Mouse (Mus musculus): ENCODE measurements at regions not wholly inside any gene's neighbourhood (a gene's known extent, or its start where the extent isn't known, plus 50 kb on each side); places are given as distances from the start of the nearest gene placed in this dataset.

DNA sequence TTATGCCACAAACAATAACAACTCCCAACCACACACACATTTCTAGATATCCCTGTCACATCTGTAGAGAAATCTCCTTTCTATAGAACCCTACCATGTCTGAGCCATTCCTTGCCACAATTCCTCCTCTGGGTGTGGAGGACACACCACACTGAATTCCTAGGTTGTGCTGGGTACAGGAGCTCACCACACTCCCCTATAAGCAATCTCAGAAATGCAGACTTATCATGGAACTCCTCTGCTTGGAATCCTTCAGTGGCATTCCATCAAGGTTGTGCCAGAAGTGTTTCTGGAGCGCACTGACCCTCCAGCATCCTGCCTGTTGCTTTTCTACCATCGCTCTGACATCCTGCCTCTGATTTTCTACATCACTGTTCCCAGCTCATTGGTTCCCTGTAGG is 1052.3 kb downstream of the A830018L16Rik start:
- ATAC-seq (ENCODE audit: low FRiP score, low read depth) = no peak
- whole genome bisulfite sequencing = 94% methylated on average over 2 of the region's 2 CpGs
- Histone ChIP-seq H3K9me3 (no peaks in the 10 kb centered on the region), H3K36me3 (no peaks in the 10 kb centered on the region), H3K27me3 (no peaks in the 10 kb centered on the region), H3K9ac (replicated peaks) (no peak overlapping the region), H3K4me3 (no peak overlapping the region), H3K4me1 (no peaks in the 10 kb centered on the region), H3K4me2 (replicated peaks) (no peak overlapping the region), H3K27ac (replicated peaks) (no peak overlapping the region)

- H3K4me1 ChIP-seq = no peaks in the 10 kb centered on the region
- no peaks in the 10 kb centered on the region for H3K9me3 ChIP-seq
- H3K36me3 ChIP-seq = no peaks in the 10 kb centered on the region
- WGBS = 73% methylated on average over 5 of the region's 5 CpGs
- H3K9ac ChIP-seq (replicated peaks) = no peak overlapping the region
- H3K27me3 ChIP-seq = no peaks in the 10 kb centered on the region
- ATAC-seq (ENCODE audit: low FRiP score, low read depth) = no peak
- no peak overlapping the region for H3K4me2 ChIP-seq (replicated peaks)
- no peak overlapping the region for H3K27ac ChIP-seq (replicated peaks)
- H3K4me3 ChIP-seq = no peak overlapping the region
Measured at GRCm38 (mm10) chr1:12478983-12479763, 1065.3 kb downstream of the A830018L16Rik start.

DNA sequence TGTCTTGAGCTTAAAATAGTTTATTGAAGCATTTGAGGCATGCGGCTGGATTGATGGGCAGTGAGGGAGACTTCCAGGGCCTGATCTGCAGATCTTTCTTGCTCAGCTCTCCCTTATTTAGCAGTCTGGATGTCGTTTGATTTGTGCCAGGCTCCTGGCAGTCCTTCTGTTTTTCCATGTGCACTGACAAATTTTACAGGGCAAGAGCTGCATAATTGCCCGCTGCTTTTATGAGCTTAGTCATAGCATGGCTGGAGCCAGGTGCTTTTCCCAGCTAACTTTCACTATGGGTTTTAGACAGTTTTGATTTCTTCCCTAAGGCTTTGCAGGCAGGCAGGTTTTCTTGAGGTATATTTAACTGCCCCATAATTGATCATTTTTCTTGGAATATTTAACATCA is 1086.5 kb downstream of the A830018L16Rik start:
- Histone ChIP-seq H3K4me3 (no peak overlapping the region), H3K9me3 (no peaks in the 10 kb centered on the region), H3K27me3 (no peaks in the 10 kb centered on the region), H3K9ac (replicated peaks) (no peak overlapping the region), H3K4me1 (no peaks in the 10 kb centered on the region), H3K4me2 (replicated peaks) (no peak overlapping the region), H3K36me3 (no peaks in the 10 kb centered on the region), H3K27ac (replicated peaks) (no peak overlapping the region)
- no peak for ATAC-seq (ENCODE audit: low FRiP score, low read depth)
- 84% methylated on average over 3 of the region's 3 CpGs for WGBS

DNA sequence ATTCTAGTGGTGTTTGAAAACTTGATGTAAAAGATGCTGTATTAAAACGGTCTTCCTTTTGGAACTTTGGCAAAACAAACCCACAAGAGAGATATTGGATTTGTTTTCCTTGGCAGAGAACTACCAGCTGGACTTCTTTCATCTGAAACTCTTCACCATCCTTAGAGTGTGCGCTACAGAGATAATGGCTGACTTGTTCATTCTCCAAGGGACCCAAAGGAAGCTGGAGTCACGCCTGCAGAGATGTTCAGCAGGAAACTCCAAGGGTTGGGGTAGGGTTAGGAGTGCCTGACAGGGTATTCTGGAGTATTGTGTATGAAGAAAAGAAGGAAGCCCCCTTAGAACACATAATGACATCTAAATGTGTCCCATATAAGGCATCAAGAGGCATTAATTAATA is 1094.1 kb downstream of the A830018L16Rik start:
- Histone ChIP-seq H3K36me3 (no peaks in the 10 kb centered on the region), H3K9me3 (no peaks in the 10 kb centered on the region), H3K4me1 (no peaks in the 10 kb centered on the region), H3K27ac (replicated peaks) (no peak overlapping the region), H3K27me3 (no peaks in the 10 kb centered on the region), H3K9ac (replicated peaks) (no peak overlapping the region), H3K4me3 (no peak overlapping the region), H3K4me2 (replicated peaks) (no peak overlapping the region)
- ATAC-seq (ENCODE audit: low FRiP score, low read depth) = no peak
- WGBS = 79% methylated on average over 3 of the region's 3 CpGs

GRCm38 (mm10) chr1:12510129-12510816 is 1096.4 kb downstream of the A830018L16Rik start:
- Histone ChIP-seq H3K9me3 (no peaks in the 10 kb centered on the region), H3K27ac (replicated peaks) (no peak overlapping the region), H3K36me3 (no peaks in the 10 kb centered on the region), H3K4me2 (replicated peaks) (no peak overlapping the region), H3K9ac (replicated peaks) (no peak overlapping the region), H3K4me3 (no peak overlapping the region), H3K27me3 (no peaks in the 10 kb centered on the region), H3K4me1 (no peaks in the 10 kb centered on the region)
- ATAC-seq (ENCODE audit: low FRiP score, low read depth) = no peak
- WGBS = 81% methylated on average over 10 of the region's 10 CpGs

DNA sequence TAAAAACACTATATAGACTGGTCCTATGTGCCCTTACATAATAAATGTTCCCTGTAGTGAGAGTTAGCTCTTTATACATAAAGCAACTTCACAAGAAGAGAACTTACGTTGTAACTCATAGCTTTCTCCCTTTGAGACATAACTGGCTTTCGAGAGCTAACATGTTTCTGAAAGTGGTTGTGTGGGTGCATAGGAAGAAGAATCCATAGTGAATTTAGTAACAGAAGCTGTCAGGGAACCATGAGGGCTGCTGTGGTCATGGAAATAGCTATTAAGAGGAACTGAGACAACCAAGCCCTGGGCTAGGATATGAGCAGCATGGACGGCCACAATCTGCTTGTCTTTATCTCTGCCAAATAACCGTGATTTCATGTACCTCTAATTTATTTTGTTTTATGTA is 1105.7 kb downstream of the A830018L16Rik start:
- no peak overlapping the region for H3K4me3 ChIP-seq
- ATAC-seq (ENCODE audit: low FRiP score, low read depth) = no peak

DNA sequence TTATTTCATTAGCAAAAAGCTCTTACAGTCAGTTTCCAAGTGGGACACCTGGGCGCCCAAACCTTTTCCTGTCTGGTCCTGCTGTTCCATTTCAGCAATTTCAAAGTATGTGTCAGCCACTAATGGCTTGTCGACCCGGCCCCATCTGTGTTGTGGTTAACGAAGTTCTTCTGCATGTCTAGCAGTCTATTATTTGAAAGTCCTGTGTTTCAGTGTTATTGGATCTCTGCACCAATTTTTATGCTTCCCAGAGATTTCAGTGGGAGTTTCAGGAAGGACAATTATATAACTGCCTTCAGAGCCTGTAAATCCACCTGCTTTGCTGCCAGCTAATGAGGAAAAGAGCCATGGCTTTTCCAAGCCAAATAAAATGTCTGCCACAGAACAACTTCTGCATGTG is 1142.0 kb downstream of the A830018L16Rik start:
- WGBS = 88% methylated on average over 4 of the region's 4 CpGs
- H3K9me3 ChIP-seq = no peaks in the 10 kb centered on the region
- no peak for ATAC-seq (ENCODE audit: low FRiP score, low read depth)
- no peaks in the 10 kb centered on the region for H3K36me3 ChIP-seq
- no peak overlapping the region for H3K27ac ChIP-seq (replicated peaks)
- no peak overlapping the region for H3K9ac ChIP-seq (replicated peaks)
- no peak overlapping the region for H3K4me2 ChIP-seq (replicated peaks)
- no peaks in the 10 kb centered on the region for H3K4me1 ChIP-seq
- no peak overlapping the region for H3K4me3 ChIP-seq
- no peaks in the 10 kb centered on the region for H3K27me3 ChIP-seq

More for the DNA sequence above, 1105.7 kb downstream of the A830018L16Rik start:
- Histone ChIP-seq H3K9me3 (no peaks in the 10 kb centered on the region), H3K9ac (replicated peaks) (no peak overlapping the region), H3K36me3 (no peaks in the 10 kb centered on the region), H3K27ac (replicated peaks) (no peak overlapping the region), H3K4me2 (replicated peaks) (no peak overlapping the region), H3K27me3 (no peaks in the 10 kb centered on the region), H3K4me1 (no peaks in the 10 kb centered on the region)
- WGBS = 92% methylated on average over 4 of the region's 4 CpGs

DNA sequence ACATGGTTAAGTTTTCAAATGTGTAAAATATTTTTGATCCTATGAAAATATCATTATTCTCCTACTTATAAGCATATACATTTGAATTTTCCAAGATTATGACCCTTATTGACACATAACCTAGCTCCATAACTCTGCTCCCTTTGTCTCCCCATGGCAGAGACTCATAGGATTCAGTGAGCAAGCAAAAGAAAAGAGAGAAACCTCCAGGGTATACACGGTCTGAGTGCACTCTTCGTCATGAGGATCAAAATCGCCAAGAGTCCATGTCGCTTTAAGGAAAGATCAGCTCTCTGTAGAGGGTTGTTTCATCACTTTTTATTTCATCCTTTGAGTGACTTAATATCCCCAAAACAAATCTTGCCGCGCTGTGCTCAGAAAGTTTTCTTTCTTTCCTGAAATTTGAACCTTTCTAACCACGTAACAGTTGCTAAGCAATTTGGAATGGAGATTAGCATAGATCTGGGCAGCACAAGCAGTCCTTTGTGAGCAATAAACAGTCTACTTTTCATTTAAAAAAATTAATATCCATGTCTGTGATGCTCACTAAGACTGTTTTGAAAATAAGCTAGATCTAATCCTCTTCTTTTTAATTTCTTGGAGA is 1158.0 kb downstream of the A830018L16Rik start:
- 26% methylated on average over 7 of the region's 7 CpGs for WGBS
- H3K27ac ChIP-seq (replicated peaks) = no peak overlapping the region
- H3K4me1 ChIP-seq = peaks cover 2% of the 10 kb centered on the region
- H3K4me2 ChIP-seq (replicated peaks) = peak overlapping the region; percentile 36
- peak; percentile 52 for ATAC-seq (ENCODE audit: low FRiP score, low read depth)
- H3K9ac ChIP-seq (replicated peaks) = no peak overlapping the region
- no peaks in the 10 kb centered on the region for H3K27me3 ChIP-seq
- H3K4me3 ChIP-seq = no peak overlapping the region
- H3K36me3 ChIP-seq = no peaks in the 10 kb centered on the region
- no peaks in the 10 kb centered on the region for H3K9me3 ChIP-seq

- H3K4me2 ChIP-seq (replicated peaks) = no peak overlapping the region
- no peak overlapping the region for H3K27ac ChIP-seq (replicated peaks)
- ATAC-seq (ENCODE audit: low FRiP score, low read depth) = no peak
- H3K27me3 ChIP-seq = no peaks in the 10 kb centered on the region
- H3K9ac ChIP-seq (replicated peaks) = no peak overlapping the region
- H3K4me1 ChIP-seq = peaks cover 8% of the 10 kb centered on the region
- 72% methylated on average over 4 of the region's 4 CpGs for whole genome bisulfite sequencing
- no peaks in the 10 kb centered on the region for H3K9me3 ChIP-seq
- no peak overlapping the region for H3K4me3 ChIP-seq
- H3K36me3 ChIP-seq = no peaks in the 10 kb centered on the region
Measured at GRCm38 (mm10) chr1:12572770-12573169, 1158.9 kb downstream of the A830018L16Rik start.

DNA sequence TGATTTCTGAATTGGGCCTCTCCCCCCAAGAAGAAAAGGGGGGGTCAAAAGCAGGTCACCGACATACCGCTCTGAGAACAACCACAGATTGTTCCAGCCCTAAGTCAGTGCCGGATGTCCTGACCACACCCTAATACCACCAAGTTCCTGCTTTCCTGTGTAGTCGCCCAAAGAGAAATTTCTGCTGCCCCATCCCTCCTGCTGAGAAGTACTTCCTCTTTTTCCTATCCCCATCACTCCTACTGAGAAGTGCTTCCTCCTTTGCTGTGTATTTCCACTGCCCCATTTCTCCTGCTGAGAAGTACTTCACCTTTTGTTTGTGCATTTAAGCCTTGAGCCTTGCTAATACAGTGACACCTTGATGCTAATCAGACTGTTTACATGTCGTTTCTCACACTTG is 1160.4 kb downstream of the A830018L16Rik start:
- Histone ChIP-seq H3K9ac (replicated peaks) (no peak overlapping the region), H3K4me1 (peaks cover 11% of the 10 kb centered on the region), H3K4me2 (replicated peaks) (no peak overlapping the region), H3K27me3 (no peaks in the 10 kb centered on the region), H3K9me3 (no peaks in the 10 kb centered on the region), H3K27ac (replicated peaks) (no peak overlapping the region), H3K36me3 (no peaks in the 10 kb centered on the region), H3K4me3 (no peak overlapping the region)
- 82% methylated on average over 5 of the region's 5 CpGs for WGBS
- no peak for ATAC-seq (ENCODE audit: low FRiP score, low read depth)

DNA sequence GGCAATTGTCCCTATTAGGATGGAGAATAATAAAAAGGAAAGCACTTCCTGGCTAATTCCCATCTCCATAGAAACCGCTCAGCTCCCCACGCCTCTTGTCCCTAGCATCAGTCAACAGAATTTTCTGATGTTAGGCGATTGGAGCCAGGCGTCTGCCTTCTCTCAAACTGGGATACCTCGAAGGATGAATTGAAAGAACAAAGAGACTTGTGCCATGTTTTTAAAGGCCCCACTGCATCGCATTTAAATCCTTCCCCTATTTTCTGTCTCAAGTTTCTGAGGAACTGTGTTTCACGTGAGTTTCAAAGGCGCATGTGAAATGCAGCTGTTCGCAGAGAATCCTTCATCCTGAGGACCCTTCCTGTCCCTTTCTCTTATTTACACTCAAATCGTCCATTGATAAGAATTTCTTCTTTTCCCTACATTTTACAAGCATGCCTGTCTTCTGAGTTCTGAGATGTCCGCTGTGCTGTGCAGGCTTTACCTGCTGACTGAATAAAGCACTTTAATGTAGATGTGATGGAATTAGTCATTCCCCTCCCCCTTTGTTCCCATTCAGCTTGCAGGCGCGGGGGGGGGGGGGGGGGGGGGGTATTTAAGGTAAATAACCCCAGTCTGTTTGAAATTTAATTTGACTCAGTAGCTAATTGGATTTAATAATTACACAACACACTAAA is 1163.3 kb downstream of the A830018L16Rik start:
- WGBS = 2% methylated on average over 13 of the region's 13 CpGs
- peak; percentile 67 for ATAC-seq (ENCODE audit: low FRiP score, low read depth)
- Histone ChIP-seq H3K4me3 (peak overlapping the region; percentile 19), H3K36me3 (no peaks in the 10 kb centered on the region), H3K4me1 (peaks cover 11% of the 10 kb centered on the region), H3K9me3 (no peaks in the 10 kb centered on the region), H3K27ac (replicated peaks) (peak overlapping the region; percentile 58), H3K27me3 (no peaks in the 10 kb centered on the region), H3K9ac (replicated peaks) (no peak overlapping the region), H3K4me2 (replicated peaks) (peak overlapping the region; percentile 47)

DNA sequence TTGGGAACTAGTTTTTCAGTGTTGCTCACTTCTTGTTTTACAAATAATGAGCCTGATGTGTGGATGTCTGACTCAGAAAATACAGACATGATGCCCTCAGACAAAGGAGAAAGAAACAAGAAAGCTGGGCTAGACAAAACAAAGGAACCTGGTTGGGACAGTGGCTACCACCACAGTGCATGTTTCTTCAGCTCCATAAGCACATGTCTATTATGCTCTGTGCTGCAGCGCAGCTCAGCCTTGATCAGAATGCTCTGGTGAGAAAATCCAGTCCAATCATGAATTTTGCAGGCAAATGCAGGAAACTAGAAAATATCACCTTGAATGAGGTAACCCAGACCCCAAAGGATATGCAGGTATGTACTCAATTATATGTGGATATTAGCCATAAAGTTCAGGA is 1164.1 kb downstream of the A830018L16Rik start:
- H3K4me3 ChIP-seq = no peak overlapping the region
- 79% methylated on average over 1 of the region's 1 CpGs for WGBS
- peaks cover 11% of the 10 kb centered on the region for H3K4me1 ChIP-seq
- H3K27me3 ChIP-seq = no peaks in the 10 kb centered on the region
- no peak overlapping the region for H3K9ac ChIP-seq (replicated peaks)
- no peak overlapping the region for H3K27ac ChIP-seq (replicated peaks)
- no peak overlapping the region for H3K4me2 ChIP-seq (replicated peaks)
- ATAC-seq (ENCODE audit: low FRiP score, low read depth) = no peak; the same call in 1 of the 2 replicates
- H3K9me3 ChIP-seq = no peaks in the 10 kb centered on the region
- no peaks in the 10 kb centered on the region for H3K36me3 ChIP-seq

All from midbrain, embryonic 12.5 days (tissue).